Mouse (Mus musculus): ENCODE measurements at regions not wholly inside any gene's neighbourhood (a gene's known extent, or its start where the extent isn't known, plus 50 kb on each side); places are given as distances from the start of the nearest gene placed in this dataset.

DNA sequence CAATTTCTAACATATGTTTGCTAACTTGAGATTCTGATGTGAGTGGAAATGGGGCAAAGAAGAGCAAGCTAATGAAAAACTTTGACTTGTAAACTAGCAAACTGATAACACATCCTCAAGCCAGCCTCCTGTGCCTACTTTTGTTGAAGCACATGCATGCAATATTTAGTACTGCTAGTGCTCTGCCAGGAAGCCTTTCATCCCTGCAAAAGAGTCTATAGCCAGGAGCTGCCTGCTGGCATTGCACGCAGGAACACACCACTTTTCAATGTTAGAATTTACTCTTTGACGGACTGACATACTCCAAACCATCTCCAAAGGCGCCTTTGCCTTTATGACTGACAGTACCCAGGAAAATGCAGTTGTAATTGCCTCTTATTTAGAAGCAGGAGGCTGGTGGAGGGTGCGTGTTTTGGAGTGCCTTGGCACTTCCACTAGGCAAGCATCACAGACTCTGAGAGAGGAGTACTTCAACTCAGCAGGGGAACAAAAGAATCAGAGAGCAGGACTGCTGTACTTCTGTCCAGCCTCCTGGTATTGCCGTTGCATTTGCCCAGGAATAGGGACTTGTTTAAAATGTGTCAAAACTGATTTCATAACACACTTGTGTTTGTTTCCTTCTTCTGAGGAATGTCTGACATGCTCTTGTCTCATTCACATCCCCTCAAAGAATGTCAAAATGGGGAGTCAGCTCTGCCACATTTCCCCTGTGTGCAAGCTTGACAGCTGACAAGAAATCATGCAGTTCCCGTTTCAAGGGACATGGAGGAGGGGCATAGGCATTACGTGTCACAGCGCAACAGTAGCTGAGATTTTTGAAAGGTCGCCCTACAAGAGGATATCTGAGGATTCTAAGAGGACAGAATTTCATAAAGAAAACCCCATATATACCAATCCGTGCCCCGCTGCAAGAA, 503.8 kb upstream of the Gm10306 start:
- TF ChIP-seq CTCF (IDR thresholded peaks at IDR 0.05; ENCODE audit: low read depth, low read length) (no peak), POLR2A (IDR thresholded peaks at IDR 0.05; ENCODE audit: insufficient read depth, low read length) (no peak), EP300 (IDR thresholded peaks at IDR 0.05; ENCODE audit: insufficient read depth, low read depth, low read length) (no peak)

Data from ES-Bruce4 (cell line).